Mouse (Mus musculus) intestine, embryonic 16.5 days (tissue): Measurements from ENCODE around the gene Hist2h2aa2. TPM values are rescaled to one million over a fixed set of nuclear protein-coding genes. Genes with fewer than 3 reads are reported as not detected.

Source experiments
- ATAC-seq: fragments of 200-750 bp; cut with Nextera tagmentation; 2 replicates; pipeline ENCODE4 v1.8.0; 2017; ENCODE audit warnings: moderate TSS enrichment, moderate library complexity
- H3K27ac ChIP-seq: fragments of 300-500 bp; sonication (generic); 2 replicates; pipeline ENCODE4 v1.5.1; 2014; ENCODE audit warnings: mild to moderate bottlenecking, low read length
- H3K27me3 ChIP-seq: fragments of 300-500 bp; sonication (generic); replicated peaks from 2 replicates; pipeline ENCODE4 v1.6.1; 2014; ENCODE audit warnings: low read length, control low read depth, mixed read lengths; ENCODE audit not compliant: control insufficient read depth, insufficient read depth
- H3K36me3 ChIP-seq: fragments of 300-500 bp; sonication (generic); 2 replicates; pipeline ENCODE4 v1.6.1; 2014; ENCODE audit warnings: low read length, control low read depth; ENCODE audit not compliant: control insufficient read depth, insufficient read depth
- H3K4me1 ChIP-seq: fragments of 300-500 bp; sonication (generic); 2 replicates; pipeline ENCODE4 v1.6.1; 2014; ENCODE audit warnings: low read length, control low read depth, mixed read lengths; ENCODE audit not compliant: control insufficient read depth, insufficient read depth
- H3K4me2 ChIP-seq: fragments of 300-500 bp; sonication (generic); 2 replicates; pipeline ENCODE4 v1.6.1; 2014; ENCODE audit warnings: low read depth, low read length, control low read depth
- H3K4me3 ChIP-seq: fragments of 300-500 bp; sonication (generic); 2 replicates; pipeline ENCODE4 v1.5.1; 2014; ENCODE audit warnings: mild to moderate bottlenecking, low read length
- H3K9ac ChIP-seq: fragments of 300-500 bp; sonication (generic); 2 replicates; pipeline ENCODE4 v1.6.1; 2014; ENCODE audit warnings: low read depth, low read length
- H3K9me3 ChIP-seq: fragments of 300-500 bp; sonication (generic); 2 replicates; pipeline ENCODE4 v1.6.1; 2016; ENCODE audit warnings: low read length, control low read depth; ENCODE audit not compliant: control insufficient read depth
- WGBS: fragments of 180-500 bp; shearing (Covaris S2); extraction: QIAGEN DNeasy Blood & Tissue Kit; methylation state at CpG from one replicate; pipeline ENCODE4 v1.1.7; 2014; 5-methylcytosine and 5-hydroxymethylcytosine counted together
- polyA plus RNA-seq: library from polyadenylated mRNA; unstranded; fragments of >200 nt; fragmentation: Nextera tagmentation; extraction: Ambion mirVana; gene quantifications from 2 replicates; pipeline ENCODE4 v1.2.1, GENCODE M21; 2015

Hist2h2aa2 gene
- polyA plus RNA-seq, 1 experiment from 2014 or later = 37.3 TPM

- no peaks in the 10 kb centered on the region for H3K9me3 ChIP-seq
- H3K4me3 ChIP-seq = peak overlapping the region; percentile 64
- peak overlapping the region; percentile 67 for H3K4me2 ChIP-seq
- H3K9ac ChIP-seq = peak overlapping the region; percentile 82
- H3K27ac ChIP-seq = peak overlapping the region; percentile 98
- H3K27me3 ChIP-seq = no peaks in the 10 kb centered on the region
- peaks cover 15% of the 10 kb centered on the region; the same call in 1 of the 2 replicates for H3K4me1 ChIP-seq
- peak; percentile 81 for ATAC-seq
- H3K36me3 ChIP-seq = no peaks in the 10 kb centered on the region
- WGBS = under 1% methylated on average over 19 of the region's 19 CpGs
Measured at GRCm38 (mm10) chr3:96262216-96262875, 22.3 kb upstream of the Hist2h2aa2 start.

- Histone ChIP-seq H3K9ac (peak overlapping the region; percentile 82), H3K4me3 (peak overlapping the region; percentile 64; the same call in 1 of the 2 replicates), H3K4me2 (peak overlapping the region; percentile 67), H3K9me3 (no peaks in the 10 kb centered on the region), H3K4me1 (peaks cover 15% of the 10 kb centered on the region; the same call in 1 of the 2 replicates), H3K27ac (peak overlapping the region; percentile 98), H3K36me3 (no peaks in the 10 kb centered on the region), H3K27me3 (no peaks in the 10 kb centered on the region)
- no peak for ATAC-seq
- 63% methylated on average over 3 of the region's 3 CpGs for WGBS
Measured at GRCm38 (mm10) chr3:96261623-96262022, 21.5 kb upstream of the Hist2h2aa2 start.

GRCm38 (mm10) chr3:96260220-96260619 lies 20.1 kb upstream of the Hist2h2aa2 start:
- Histone ChIP-seq H3K4me1 (peaks cover 18% of the 10 kb centered on the region; the same call in 1 of the 2 replicates), H3K4me3 (no peak overlapping the region), H3K9me3 (no peaks in the 10 kb centered on the region), H3K36me3 (no peaks in the 10 kb centered on the region), H3K4me2 (no peak overlapping the region), H3K27ac (no peak overlapping the region), H3K27me3 (no peaks in the 10 kb centered on the region), H3K9ac (no peak overlapping the region)
- ATAC-seq = no peak
- WGBS = 89% methylated on average over 5 of the region's 5 CpGs

GRCm38 (mm10) chr3:96257190-96257589 lies 17.1 kb upstream of the Hist2h2aa2 start:
- 66% methylated on average over 3 of the region's 3 CpGs for WGBS

GRCm38 (mm10) chr3:96255926-96256593 lies 16.0 kb upstream of the Hist2h2aa2 start:
- WGBS = 43% methylated on average over 5 of the region's 5 CpGs
- 0 out of 2 replicates have a peak overlapping the region, but pooled peaks have one; percentile 9 for H3K4me2 ChIP-seq
- no peaks in the 10 kb centered on the region for H3K36me3 ChIP-seq
- H3K4me1 ChIP-seq = peaks cover 5% of the 10 kb centered on the region; the same call in 1 of the 2 replicates
- peak overlapping the region; percentile 51 for H3K27ac ChIP-seq
- no peaks in the 10 kb centered on the region for H3K9me3 ChIP-seq
- 0 out of 2 replicates have a peak overlapping the region, but pooled peaks have one; percentile 5 for H3K4me3 ChIP-seq
- H3K27me3 ChIP-seq = no peaks in the 10 kb centered on the region
- ATAC-seq = peak; percentile 76
- H3K9ac ChIP-seq = 0 out of 2 replicates have a peak overlapping the region, but pooled peaks have one; percentile 23

More at GRCm38 (mm10) chr3:96257190-96257589, 17.1 kb upstream of the Hist2h2aa2 start:
- Histone ChIP-seq H3K4me3 (no peak overlapping the region), H3K36me3 (no peaks in the 10 kb centered on the region), H3K4me2 (no peak overlapping the region), H3K27me3 (no peaks in the 10 kb centered on the region), H3K4me1 (peaks cover 9% of the 10 kb centered on the region; the same call in 1 of the 2 replicates), H3K9ac (no peak overlapping the region), H3K9me3 (no peaks in the 10 kb centered on the region), H3K27ac (no peak overlapping the region)
- ATAC-seq = no peak

GRCm38 (mm10) chr3:96254683-96255355 lies 14.7 kb upstream of the Hist2h2aa2 start:
- 48% methylated on average over 10 of the region's 10 CpGs for WGBS
- Histone ChIP-seq H3K9me3 (no peaks in the 10 kb centered on the region), H3K4me1 (peaks cover 8% of the 10 kb centered on the region), H3K27me3 (no peaks in the 10 kb centered on the region), H3K4me3 (no peak overlapping the region), H3K36me3 (no peaks in the 10 kb centered on the region), H3K4me2 (no peak overlapping the region), H3K27ac (no peak overlapping the region), H3K9ac (peak overlapping the region; percentile 14; the same call in 1 of the 2 replicates)
- ATAC-seq = no peak

- H3K27ac ChIP-seq = no peak overlapping the region
- no peaks in the 10 kb centered on the region for H3K36me3 ChIP-seq
- no peak overlapping the region for H3K4me3 ChIP-seq
- H3K27me3 ChIP-seq = no peaks in the 10 kb centered on the region
- no peak overlapping the region for H3K9ac ChIP-seq
- H3K9me3 ChIP-seq = no peaks in the 10 kb centered on the region
- ATAC-seq = no peak
- H3K4me1 ChIP-seq = peaks cover 19% of the 10 kb centered on the region
- H3K4me2 ChIP-seq = no peak overlapping the region
- WGBS = 84% methylated on average over 3 of the region's 3 CpGs
Measured at GRCm38 (mm10) chr3:96251787-96252186, 11.7 kb upstream of the Hist2h2aa2 start.

GRCm38 (mm10) chr3:96250890-96251289 lies 10.8 kb upstream of the Hist2h2aa2 start:
- WGBS = 55% methylated on average over 3 of the region's 3 CpGs
- Histone ChIP-seq H3K36me3 (no peaks in the 10 kb centered on the region), H3K4me3 (no peak overlapping the region), H3K9ac (no peak overlapping the region), H3K4me1 (peaks cover 16% of the 10 kb centered on the region), H3K4me2 (no peak overlapping the region), H3K27ac (no peak overlapping the region), H3K27me3 (no peaks in the 10 kb centered on the region), H3K9me3 (no peaks in the 10 kb centered on the region)
- no peak for ATAC-seq

- no peak overlapping the region for H3K27ac ChIP-seq
- no peaks in the 10 kb centered on the region for H3K9me3 ChIP-seq
- WGBS = 51% methylated on average over 4 of the region's 4 CpGs
- H3K27me3 ChIP-seq = no peaks in the 10 kb centered on the region
- no peak for ATAC-seq
- peak overlapping the region; percentile 50; the same call in 1 of the 2 replicates for H3K4me3 ChIP-seq
- peaks cover 19% of the 10 kb centered on the region for H3K4me1 ChIP-seq
- H3K4me2 ChIP-seq = peak overlapping the region; percentile 56
- H3K9ac ChIP-seq = 0 out of 2 replicates have a peak overlapping the region, but pooled peaks have one; percentile 37
- no peaks in the 10 kb centered on the region for H3K36me3 ChIP-seq
Measured at GRCm38 (mm10) chr3:96249034-96249345, 8.9 kb upstream of the Hist2h2aa2 start.
